28 mouse cellular contexts compared by ENCODE assay signal in the genomic region with DNA sequence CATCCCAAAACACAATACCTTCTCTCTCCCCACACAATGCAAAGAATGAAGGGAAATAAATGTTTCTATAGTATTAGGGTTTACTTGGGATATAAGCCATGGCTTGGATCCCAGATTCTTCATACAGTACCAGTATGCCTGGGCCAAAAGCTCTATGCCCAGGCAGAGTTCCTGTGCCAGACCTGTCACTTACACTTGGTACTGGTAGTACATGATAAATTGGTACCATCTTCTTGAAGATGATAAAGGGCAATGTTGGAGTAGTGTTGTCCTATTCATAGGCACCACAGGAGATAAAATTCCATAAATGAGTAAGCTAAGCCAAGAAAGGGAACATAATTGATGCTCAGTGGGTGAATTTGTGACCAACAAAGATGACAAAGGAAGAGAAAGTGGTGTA.
DNase-seq lines count a peak whose midpoint lies in the region; ATAC-seq and TF ChIP-seq lines count a peak whose summit lies in the region.
"Had no signal": no experiment of that assay in that cellular context is flagged by ENCODE, and none has a peak within 500 bp of the region (broad histone marks: within the 10 kb centered on the region; RNA-seq: fewer than 3 reads in every experiment).

No protein-coding gene starts in this region.

- DNase-seq in heart, adult 18-20 months, result peak; percentile 14 to 61
- DNase-seq in heart, embryonic 10.5 days (ENCODE audit: low spot score), result no peak
- DNase-seq in heart, postnatal 0 days (ENCODE audit: low spot score), result peak; percentile 12
- no peak for DNase-seq in heart, postnatal 25 days (ENCODE audit: low spot score)
- DNase-seq in midbrain, postnatal 0 days (ENCODE audit: low spot score), result peak; percentile 15
- DNase-seq in gonadal fat pad, adult 2 months (ENCODE audit: low read depth), result peak; percentile 6
- DNase-seq: adrenal gland, adult 2 months; adrenal gland, postnatal 14 days; B cell, adult 2 months; cerebellum, adult 9-10 months; cerebellum, postnatal 14 days; gastrocnemius, postnatal 10 days; gastrocnemius, postnatal 36 days; kidney, adult 18-20 months; kidney, adult 9 months had no signal

- H3K4me2 ChIP-seq in heart, postnatal 0 days (ENCODE audit: low read depth, low read length), result no peak overlapping the region
- H3K4me2 ChIP-seq in midbrain, postnatal 0 days (ENCODE audit: low read depth, low read length, poor library complexity, severe bottlenecking), result no peak overlapping the region
- H3K4me2 ChIP-seq in midbrain, embryonic 15.5 days, result no peak overlapping the region
- H3K4me2 ChIP-seq: forebrain, embryonic 13.5 days; heart, embryonic 15.5 days; hindbrain, embryonic 15.5 days had no signal

- H3K9me3 ChIP-seq in heart, embryonic 10.5 days, result no peaks in the 10 kb centered on the region
- no peaks in the 10 kb centered on the region for H3K9me3 ChIP-seq in heart, postnatal 0 days (replicated peaks; ENCODE audit: control insufficient read depth, low read length)
- H3K9me3 ChIP-seq in midbrain, postnatal 0 days (ENCODE audit: low read length), result no peaks in the 10 kb centered on the region
- no peaks in the 10 kb centered on the region for H3K9me3 ChIP-seq in midbrain, embryonic 15.5 days
- H3K9me3 ChIP-seq: forebrain, embryonic 10.5 days; forebrain, embryonic 13.5 days; G1E; heart, embryonic 15.5 days; hindbrain, embryonic 10.5 days; hindbrain, embryonic 15.5 days had no signal

- TF ChIP-seq CTCF in heart, postnatal 0 days (IDR thresholded peaks at IDR 0.05; ENCODE audit: low read depth), result no peak
- TF ChIP-seq CTCF in midbrain, postnatal 0 days (IDR thresholded peaks at IDR 0.05), result no peak

- ATAC-seq in heart, postnatal 0 days (ENCODE audit: insufficient read depth, low read depth), result no peak; the same call in 1 of the 2 replicates
- no peak for ATAC-seq in midbrain, postnatal 0 days (ENCODE audit: low FRiP score)
- ATAC-seq in midbrain, embryonic 15.5 days (replicated peaks), result no peak
- ATAC-seq in megakaryocyte-erythroid progenitor cell, adult 5-6 weeks (replicated peaks; ENCODE audit: low FRiP score, low TSS enrichment, poor library complexity, severe bottlenecking), result no peak
- ATAC-seq: forebrain, embryonic 13.5 days; forebrain, embryonic 16.5 days; inflammation-experienced regulatory T-cells, adult 6 months; intestine, embryonic 16.5 days had no signal

- no peak overlapping the region for H3K4me3 ChIP-seq in heart, embryonic 10.5 days
- no peak overlapping the region for H3K4me3 ChIP-seq in heart, postnatal 0 days (ENCODE audit: low read depth, low read length)
- no peak overlapping the region for H3K4me3 ChIP-seq in midbrain, postnatal 0 days (ENCODE audit: low read depth, low read length)
- H3K4me3 ChIP-seq in midbrain, embryonic 15.5 days, result no peak overlapping the region
- H3K4me3 ChIP-seq: forebrain, embryonic 10.5 days; forebrain, embryonic 13.5 days; heart, adult 2 months; heart, embryonic 15.5 days; hindbrain, embryonic 10.5 days; hindbrain, embryonic 15.5 days had no signal

- no peak overlapping the region for H3K27ac ChIP-seq in heart, embryonic 10.5 days
- H3K27ac ChIP-seq in heart, postnatal 0 days (ENCODE audit: low read depth), result no peak overlapping the region
- no peak overlapping the region for H3K27ac ChIP-seq in midbrain, postnatal 0 days (ENCODE audit: low read depth, low read length)
- no peak overlapping the region for H3K27ac ChIP-seq in midbrain, embryonic 15.5 days
- H3K27ac ChIP-seq: forebrain, embryonic 10.5 days; forebrain, embryonic 13.5 days; heart, adult 2 months; heart, embryonic 15.5 days; hindbrain, embryonic 10.5 days; hindbrain, embryonic 15.5 days had no signal

- H3K36me3 ChIP-seq in heart, embryonic 10.5 days, result no peaks in the 10 kb centered on the region
- H3K36me3 ChIP-seq in heart, postnatal 0 days (replicated peaks; ENCODE audit: control insufficient read depth, insufficient read depth, low read length), result no peaks in the 10 kb centered on the region
- H3K36me3 ChIP-seq in midbrain, postnatal 0 days (ENCODE audit: insufficient read depth, low read length), result no peaks in the 10 kb centered on the region
- H3K36me3 ChIP-seq in midbrain, embryonic 15.5 days (replicated peaks), result no peaks in the 10 kb centered on the region
- H3K36me3 ChIP-seq: forebrain, embryonic 10.5 days; G1E; heart, embryonic 15.5 days; hindbrain, embryonic 10.5 days; hindbrain, embryonic 15.5 days had no signal

- no peak for TF ChIP-seq EP300 in heart, postnatal 0 days (IDR thresholded peaks at IDR 0.05; ENCODE audit: low read depth)

- H3K4me1 ChIP-seq in heart, embryonic 10.5 days, result no peaks in the 10 kb centered on the region
- peaks cover 8% of the 10 kb centered on the region for H3K4me1 ChIP-seq in heart, postnatal 0 days (ENCODE audit: control insufficient read depth, insufficient read depth)
- H3K4me1 ChIP-seq in midbrain, postnatal 0 days (ENCODE audit: insufficient read depth, low read length), result no peaks in the 10 kb centered on the region
- no peaks in the 10 kb centered on the region for H3K4me1 ChIP-seq in midbrain, embryonic 15.5 days
- H3K4me1 ChIP-seq: forebrain, embryonic 10.5 days; forebrain, embryonic 13.5 days; heart, embryonic 15.5 days; hindbrain, embryonic 10.5 days; hindbrain, embryonic 15.5 days had no signal

- no peak overlapping the region for H3K9ac ChIP-seq in heart, postnatal 0 days (replicated peaks; ENCODE audit: low read depth, low read length)
- no peak overlapping the region for H3K9ac ChIP-seq in midbrain, postnatal 0 days (replicated peaks; ENCODE audit: low read length, poor library complexity, severe bottlenecking)
- H3K9ac ChIP-seq in midbrain, embryonic 15.5 days, result no peak overlapping the region
- H3K9ac ChIP-seq: forebrain, embryonic 13.5 days; heart, embryonic 15.5 days; hindbrain, embryonic 15.5 days had no signal

- intact Hi-C loops in heart, postnatal 25 days (cut with DNase I), result no loop called here

- no peaks in the 10 kb centered on the region for H3K27me3 ChIP-seq in heart, embryonic 10.5 days (ENCODE audit: insufficient read depth, poor library complexity, severe bottlenecking)
- H3K27me3 ChIP-seq in heart, postnatal 0 days (ENCODE audit: control insufficient read depth, insufficient read depth, low read length), result no peaks in the 10 kb centered on the region
- H3K27me3 ChIP-seq in midbrain, postnatal 0 days (ENCODE audit: insufficient read depth, low read length), result no peaks in the 10 kb centered on the region
- no peaks in the 10 kb centered on the region for H3K27me3 ChIP-seq in midbrain, embryonic 15.5 days (replicated peaks)
- H3K27me3 ChIP-seq: CH12.LX; forebrain, embryonic 13.5 days; heart, embryonic 15.5 days; hindbrain, embryonic 15.5 days had no signal

Comparison
In these comparisons a context has a peak if more than half of its experiments do, and no peak if none do; other contexts are left out.
1. DNase-seq: peak in heart, adult 18-20 months (2 of 2), heart, postnatal 0 days (single experiment), midbrain, postnatal 0 days (single experiment) and gonadal fat pad, adult 2 months (single experiment); none in heart, embryonic 10.5 days (single experiment) and heart, postnatal 25 days (single experiment).